Mouse (Mus musculus): Measurements from ENCODE around the gene Ntsr1. TPM values are rescaled to one million over a fixed set of nuclear protein-coding genes. Genes with fewer than 3 reads are reported as not detected.

The Ntsr1 gene
- total and polyA plus RNA-seq, 2 experiments from 2014 or later = 13.2 to 19.8 TPM

GRCm38 (mm10) chr2:180576482-180576881 is 76.7 kb downstream of the Ntsr1 start:
- WGBS = 37% methylated on average over 4 of the region's 4 CpGs
- H3K9ac ChIP-seq = no peak overlapping the region

GRCm38 (mm10) chr2:180578686-180579085 is 78.9 kb downstream of the Ntsr1 start:
- peak; percentile 95 for TF ChIP-seq CTCF (IDR thresholded peaks at IDR 0.05; ENCODE audit: low read depth)
- no peaks in the 10 kb centered on the region for H3K36me3 ChIP-seq (ENCODE audit: insufficient read depth)
- H3K9ac ChIP-seq = no peak overlapping the region
- no peak overlapping the region for H3K4me2 ChIP-seq (ENCODE audit: low read depth)
- ATAC-seq (peak; percentile 50), DNase-seq (peak; percentile 90)
- H3K27ac ChIP-seq (ENCODE audit: low read depth, low read length) = no peak overlapping the region
- no peaks in the 10 kb centered on the region for H3K9me3 ChIP-seq (ENCODE audit: low read length)
- no peak overlapping the region for H3K4me3 ChIP-seq (ENCODE audit: low read depth, low read length)
- H3K27me3 ChIP-seq (ENCODE audit: insufficient read depth, low read length) = 0 out of 2 replicates have a peak, but pooled peaks cover 3% of the 10 kb centered on the region
- 4% methylated on average over 3 of the region's 3 CpGs for WGBS
- peaks cover 6% of the 10 kb centered on the region for H3K4me1 ChIP-seq (ENCODE audit: insufficient read depth)

More at GRCm38 (mm10) chr2:180576482-180576881, 76.7 kb downstream of the Ntsr1 start:
- TF ChIP-seq CTCF (IDR thresholded peaks at IDR 0.05; ENCODE audit: low read depth) = no peak
- Histone ChIP-seq H3K9me3 (ENCODE audit: low read length) (no peaks in the 10 kb centered on the region), H3K27ac (ENCODE audit: low read depth, low read length) (no peak overlapping the region), H3K36me3 (ENCODE audit: insufficient read depth) (no peaks in the 10 kb centered on the region), H3K4me1 (ENCODE audit: insufficient read depth) (no peaks in the 10 kb centered on the region), H3K4me2 (ENCODE audit: low read depth) (no peak overlapping the region), H3K27me3 (ENCODE audit: insufficient read depth, low read length) (0 out of 2 replicates have a peak, but pooled peaks cover 3% of the 10 kb centered on the region), H3K4me3 (ENCODE audit: low read depth, low read length) (no peak overlapping the region)
- DNase-seq = no peak
- no peak for ATAC-seq

- no peak within 1 kb of the TSS for H3K9ac ChIP-seq
- H3K27ac ChIP-seq (ENCODE audit: low read depth, low read length) = no peak within 1 kb of the TSS
- peaks cover 8% of the 10 kb centered on the region for H3K4me1 ChIP-seq (ENCODE audit: insufficient read depth)
- H3K27me3 ChIP-seq (ENCODE audit: insufficient read depth, low read length) = 0 out of 2 replicates have a peak, but pooled peaks cover 3% of the 10 kb centered on the region
- H3K4me2 ChIP-seq (ENCODE audit: low read depth) = no peak within 1 kb of the TSS
- peaks cover 13% of the 10 kb centered on the region for H3K36me3 ChIP-seq (ENCODE audit: insufficient read depth)
- H3K4me3 ChIP-seq (ENCODE audit: low read depth, low read length) = no peak within 1 kb of the TSS
- ATAC-seq (no peak), DNase-seq (no peak)
- no peaks in the 10 kb centered on the region for H3K9me3 ChIP-seq (ENCODE audit: low read length)
- WGBS = 69% methylated on average over 3 of the region's 3 CpGs
- no peak for TF ChIP-seq CTCF (IDR thresholded peaks at IDR 0.05; ENCODE audit: low read depth)
Measured at GRCm38 (mm10) chr2:180581002-180581401, 81.2 kb downstream of the Ntsr1 start, which contains the start of gene Mrgbp. TSS of gene Mrgbp (plus strand) at chr2:180581304.

- 0 out of 2 replicates have a peak, but pooled peaks cover 3% of the 10 kb centered on the region for H3K27me3 ChIP-seq (ENCODE audit: insufficient read depth, low read length)
- H3K9ac ChIP-seq = peak overlapping the region; percentile 95
- peak; percentile 97 for TF ChIP-seq CTCF (IDR thresholded peaks at IDR 0.05; ENCODE audit: low read depth)
- DNase-seq = peak; percentile 98
- peaks cover 22% of the 10 kb centered on the region for H3K36me3 ChIP-seq (ENCODE audit: insufficient read depth)
- H3K9me3 ChIP-seq (ENCODE audit: low read length) = no peaks in the 10 kb centered on the region
- peaks cover 8% of the 10 kb centered on the region for H3K4me1 ChIP-seq (ENCODE audit: insufficient read depth)
- H3K27ac ChIP-seq (ENCODE audit: low read depth, low read length) = peak overlapping the region; percentile 80
- H3K4me2 ChIP-seq (ENCODE audit: low read depth) = peak overlapping the region; percentile 85
- peak overlapping the region; percentile 94 for H3K4me3 ChIP-seq (ENCODE audit: low read depth, low read length)
- under 1% methylated on average over 55 of the region's 57 CpGs for WGBS
- ATAC-seq = peak; percentile 80
Measured at GRCm38 (mm10) chr2:180582481-180583153, 82.8 kb downstream of the Ntsr1 start.

- peak overlapping the region; percentile 95 for H3K9ac ChIP-seq
- DNase-seq (no peak), ATAC-seq (no peak; the same call in 1 of the 2 replicates)
- H3K27ac ChIP-seq (ENCODE audit: low read depth, low read length) = no peak overlapping the region
- peak overlapping the region; percentile 85 for H3K4me2 ChIP-seq (ENCODE audit: low read depth)
- peaks cover 8% of the 10 kb centered on the region for H3K4me1 ChIP-seq (ENCODE audit: insufficient read depth)
- H3K4me3 ChIP-seq (ENCODE audit: low read depth, low read length) = peak overlapping the region; percentile 94
- TF ChIP-seq CTCF (IDR thresholded peaks at IDR 0.05; ENCODE audit: low read depth) = no peak
- 26% methylated on average over 7 of the region's 7 CpGs for WGBS
- H3K27me3 ChIP-seq (ENCODE audit: insufficient read depth, low read length) = 0 out of 2 replicates have a peak, but pooled peaks cover 3% of the 10 kb centered on the region
- no peaks in the 10 kb centered on the region for H3K9me3 ChIP-seq (ENCODE audit: low read length)
- H3K36me3 ChIP-seq (ENCODE audit: insufficient read depth) = peaks cover 22% of the 10 kb centered on the region
Measured at GRCm38 (mm10) chr2:180583154-180583507, 83.4 kb downstream of the Ntsr1 start.

GRCm38 (mm10) chr2:180588736-180589122 is 89.0 kb downstream of the Ntsr1 start:
- Histone ChIP-seq H3K27me3 (ENCODE audit: insufficient read depth, low read length) (no peaks in the 10 kb centered on the region), H3K36me3 (ENCODE audit: insufficient read depth) (peaks cover 48% of the 10 kb centered on the region), H3K9me3 (ENCODE audit: low read length) (no peaks in the 10 kb centered on the region), H3K4me1 (ENCODE audit: insufficient read depth) (peaks cover 9% of the 10 kb centered on the region), H3K9ac (peak overlapping the region; percentile 97), H3K4me3 (ENCODE audit: low read depth, low read length) (peak overlapping the region; percentile 98), H3K4me2 (ENCODE audit: low read depth) (peak overlapping the region; percentile 69), H3K27ac (ENCODE audit: low read depth, low read length) (peak overlapping the region; percentile 93)
- ATAC-seq (peak; percentile 32; the same call in 1 of the 2 replicates), DNase-seq (no peak)
- 49% methylated on average over 6 of the region's 6 CpGs for WGBS
- TF ChIP-seq CTCF (IDR thresholded peaks at IDR 0.05; ENCODE audit: low read depth) = peak; percentile 37; the same call in 1 of the 2 replicates
